In genomic region chr5:124074845-124075307, GRCm38 (mm10) we compare ENCODE assay signal across 9 mouse cellular contexts. TPM values are rescaled to one million over a fixed set of nuclear protein-coding genes. Genes with fewer than 3 reads are reported as not detected.
A peak's percentile ranks its signal among the peaks of the same experiment; 100 is the strongest.
DNase-seq lines count a peak whose midpoint lies in the region; ATAC-seq and TF ChIP-seq lines count a peak whose summit lies in the region.
"Had no signal": no experiment of that assay in that cellular context is flagged by ENCODE, and none has a peak within 500 bp of the region (broad histone marks: within the 10 kb centered on the region; RNA-seq: fewer than 3 reads in every experiment).

No protein-coding gene starts in this region.

- no peaks in the 10 kb centered on the region for H3K36me3 ChIP-seq in heart, embryonic 13.5 days
- H3K36me3 ChIP-seq in midbrain, postnatal 0 days (ENCODE audit: insufficient read depth, low read length) = peaks cover 26% of the 10 kb centered on the region

- H3K9ac ChIP-seq in heart, embryonic 13.5 days = no peak overlapping the region
- H3K9ac ChIP-seq in midbrain, postnatal 0 days (replicated peaks; ENCODE audit: low read length, poor library complexity, severe bottlenecking) = no peak overlapping the region

- no peaks in the 10 kb centered on the region for H3K9me3 ChIP-seq in heart, embryonic 13.5 days
- H3K9me3 ChIP-seq in midbrain, postnatal 0 days (ENCODE audit: low read length) = no peaks in the 10 kb centered on the region

- H3K27me3 ChIP-seq in heart, embryonic 13.5 days (replicated peaks) = 0 out of 2 replicates have a peak, but pooled peaks cover 7% of the 10 kb centered on the region
- no peaks in the 10 kb centered on the region for H3K27me3 ChIP-seq in midbrain, postnatal 0 days (ENCODE audit: insufficient read depth, low read length)
- H3K27me3 ChIP-seq: Patski had no signal

- H3K27ac ChIP-seq in heart, embryonic 13.5 days (replicated peaks) = peak overlapping the region; percentile 33; the same call in 1 of the 2 replicates
- no peak overlapping the region for H3K27ac ChIP-seq in midbrain, postnatal 0 days (ENCODE audit: low read depth, low read length)
- H3K27ac ChIP-seq in gastrocnemius, adult 2 months = no peak overlapping the region

- WGBS in heart, embryonic 13.5 days = 23% methylated on average over 10 of the region's 10 CpGs
- 69% methylated on average over 10 of the region's 10 CpGs for WGBS in midbrain, postnatal 0 days

- H3K4me1 ChIP-seq in heart, embryonic 13.5 days = peaks cover 50% of the 10 kb centered on the region
- no peaks in the 10 kb centered on the region for H3K4me1 ChIP-seq in midbrain, postnatal 0 days (ENCODE audit: insufficient read depth, low read length)

- H3K4me2 ChIP-seq in heart, embryonic 13.5 days = no peak overlapping the region
- no peak overlapping the region for H3K4me2 ChIP-seq in midbrain, postnatal 0 days (ENCODE audit: low read depth, low read length, poor library complexity, severe bottlenecking)

- intact Hi-C loops in heart, postnatal 14 days (cut with DNase I) = no loop called here
- intact Hi-C loops in gastrocnemius, adult 2 months (cut with DNase I) = no loop called here

- no peak overlapping the region for H3K4me3 ChIP-seq in heart, embryonic 13.5 days
- H3K4me3 ChIP-seq in midbrain, postnatal 0 days (ENCODE audit: low read depth, low read length) = no peak overlapping the region
- no peak overlapping the region for H3K4me3 ChIP-seq in gastrocnemius, adult 2 months

- TF ChIP-seq CTCF in midbrain, postnatal 0 days (IDR thresholded peaks at IDR 0.05) = no peak
- TF ChIP-seq CTCF in gastrocnemius, adult 2 months (IDR thresholded peaks at IDR 0.05) = no peak

- DNase-seq in heart, postnatal 14 days = no peak
- peak; percentile 20 to 38 for DNase-seq in B cell, adult 2 months
- DNase-seq in embryo, embryonic 10.5 days (ENCODE audit: low spot score) = peak; percentile 43
- DNase-seq in midbrain, postnatal 0 days (ENCODE audit: low spot score) = no peak
- no peak for DNase-seq in gastrocnemius, adult 2 months
- no peak for DNase-seq in spleen, postnatal 10 days (ENCODE audit: low spot score in 2 of 2)

- ATAC-seq in heart, embryonic 13.5 days (ENCODE audit: extremely low read depth, insufficient number of reproducible peaks, low FRiP score, low TSS enrichment) = no peak; the same call in 1 of the 2 replicates
- peak; percentile 48 for ATAC-seq in megakaryocyte, adult 5-6 weeks (ENCODE audit: poor library complexity, severe bottlenecking)
- ATAC-seq in midbrain, postnatal 0 days (ENCODE audit: low FRiP score) = no peak
- ATAC-seq: Patski had no signal

RNA-seq across cellular contexts. Expression of gene Abcb9, which starts 20.7 kb away (rescaled TPM):
- 1.6 and 1.7 TPM in 2 replicates for polyA plus RNA-seq in heart, embryonic 13.5 days (2015; fragmentation: Nextera tagmentation; extraction: Ambion mirVana)
- total RNA-seq in heart, postnatal 14 days (2021) = 1 to 10 TPM; 7.8 to 9.9 TPM
- 0.62 and 1.4 TPM in 2 replicates for total RNA-seq in megakaryocyte, adult 5-6 weeks (2015)
- total RNA-seq in megakaryocyte, adult 5-6 weeks (2017) = 0.12 and 1.3 TPM in 2 replicates
- total RNA-seq in midbrain, postnatal 0 days (2014; rRNA removed) = 41.7 and 42.1 TPM in 2 replicates
- 29.6 and 30.1 TPM in 2 replicates for polyA plus RNA-seq in midbrain, postnatal 0 days (2015; fragmentation: Nextera tagmentation; extraction: Ambion mirVana)
- total RNA-seq in gastrocnemius, adult 2 months (2021) = 10 to 100 TPM in 1 of 2 experiments, 1 to 10 TPM in 1; 7.1 to 11.9 TPM

RNA-seq across cellular contexts. Expression of gene Ogfod2, which starts 37.2 kb away (rescaled TPM):
- 18.3 and 18.8 TPM in 2 replicates for polyA plus RNA-seq in heart, embryonic 13.5 days (2015; fragmentation: Nextera tagmentation; extraction: Ambion mirVana)
- 10 to 100 TPM; 13.0 to 13.3 TPM for total RNA-seq in heart, postnatal 14 days (2021)
- total RNA-seq in megakaryocyte, adult 5-6 weeks (2015) = 3.4 and 3.6 TPM in 2 replicates
- 2.6 and 6.4 TPM in 2 replicates for total RNA-seq in megakaryocyte, adult 5-6 weeks (2017)
- total RNA-seq in midbrain, postnatal 0 days (2014; rRNA removed) = 54.5 and 70.4 TPM in 2 replicates
- polyA plus RNA-seq in midbrain, postnatal 0 days (2015; fragmentation: Nextera tagmentation; extraction: Ambion mirVana) = 36.2 and 39.5 TPM in 2 replicates
- total RNA-seq in gastrocnemius, adult 2 months (2021) = 10 to 100 TPM; 11.7 to 12.2 TPM

RNA-seq across cellular contexts. Expression of gene Arl6ip4, which starts 41.0 kb away (rescaled TPM):
- polyA plus RNA-seq in heart, embryonic 13.5 days (2015; fragmentation: Nextera tagmentation; extraction: Ambion mirVana) = 68.5 and 70.8 TPM in 2 replicates
- total RNA-seq in heart, postnatal 14 days (2021) = 10 to 100 TPM; 42.1 to 49.0 TPM
- total RNA-seq in megakaryocyte, adult 5-6 weeks (2015) = 45.4 and 53.0 TPM in 2 replicates
- total RNA-seq in megakaryocyte, adult 5-6 weeks (2017) = 80.5 and 87.7 TPM in 2 replicates
- total RNA-seq in midbrain, postnatal 0 days (2014; rRNA removed) = 40.8 and 47.3 TPM in 2 replicates
- polyA plus RNA-seq in midbrain, postnatal 0 days (2015; fragmentation: Nextera tagmentation; extraction: Ambion mirVana) = 120 and 124 TPM in 2 replicates
- total RNA-seq in gastrocnemius, adult 2 months (2021) = 10 to 100 TPM; 38.3 to 41.2 TPM

RNA-seq across cellular contexts. Expression of gene Vps37b, which starts 42.8 kb away (rescaled TPM):
- 51.2 and 52.2 TPM in 2 replicates for polyA plus RNA-seq in heart, embryonic 13.5 days (2015; fragmentation: Nextera tagmentation; extraction: Ambion mirVana)
- 10 to 100 TPM; 22.2 to 22.7 TPM for total RNA-seq in heart, postnatal 14 days (2021)
- 28.9 and 29.2 TPM in 2 replicates for total RNA-seq in megakaryocyte, adult 5-6 weeks (2015)
- total RNA-seq in megakaryocyte, adult 5-6 weeks (2017) = 29.1 and 29.9 TPM in 2 replicates
- total RNA-seq in midbrain, postnatal 0 days (2014; rRNA removed) = 52.3 and 75.5 TPM in 2 replicates
- 54.3 and 56.2 TPM in 2 replicates for polyA plus RNA-seq in midbrain, postnatal 0 days (2015; fragmentation: Nextera tagmentation; extraction: Ambion mirVana)
- 1 to 10 TPM; 4.1 to 6.2 TPM for total RNA-seq in gastrocnemius, adult 2 months (2021)

Comparison
In these comparisons a context has a peak if more than half of its experiments do, and no peak if none do; other contexts are left out.
1. DNase-seq: peak in B cell, adult 2 months (2 of 2) and embryo, embryonic 10.5 days (single experiment); none in heart, postnatal 14 days (0 of 2), midbrain, postnatal 0 days (single experiment), gastrocnemius, adult 2 months (single experiment) and spleen, postnatal 10 days (0 of 2).